Mouse (Mus musculus) forebrain, embryonic 11.5 days (tissue): ENCODE data around the gene Gabrb1. TPM values are rescaled to one million over a fixed set of nuclear protein-coding genes. Genes with fewer than 3 reads are reported as not detected.
"Not testable (repeated sequence)": the region's sequence is repeated elsewhere in the genome, so short reads cannot be mapped to it uniquely, and the experiment has no call there.

Experiments used
- ATAC-seq: fragments of 200-750 bp; cut with Nextera tagmentation; replicated peaks from 2 replicates; pipeline ENCODE4 v1.8.0; 2017; ENCODE audit warnings: moderate TSS enrichment; ENCODE audit not compliant: low FRiP score
- DNase-seq: peaks from one replicate; pipeline ENCODE4 v3.0.0-alpha.2; 2017; ENCODE audit warnings: low spot score
- H3K27ac ChIP-seq: fragments of 300-500 bp; sonication (generic); 2 replicates; pipeline ENCODE4 v1.5.1; 2014; ENCODE audit warnings: low read depth, low read length
- H3K27me3 ChIP-seq: fragments of 300-500 bp; sonication (generic); 2 replicates; pipeline ENCODE4 v1.6.1; 2014; ENCODE audit warnings: mild to moderate bottlenecking, low read length, mixed read lengths; ENCODE audit not compliant: control insufficient read depth, insufficient read depth
- H3K36me3 ChIP-seq: fragments of 300-500 bp; sonication (generic); 2 replicates; pipeline ENCODE4 v1.6.1; 2014; ENCODE audit warnings: mild to moderate bottlenecking, low read length, moderate library complexity, mixed read lengths; ENCODE audit not compliant: control insufficient read depth, insufficient read depth
- H3K4me1 ChIP-seq: fragments of 300-500 bp; sonication (generic); replicated peaks from 2 replicates; pipeline ENCODE4 v1.6.1; 2014; ENCODE audit warnings: low read length, mixed read lengths; ENCODE audit not compliant: control insufficient read depth, insufficient read depth
- H3K4me2 ChIP-seq: fragments of 300-500 bp; sonication (generic); 2 replicates; pipeline ENCODE4 v1.6.1; 2014; ENCODE audit warnings: low read depth, mild to moderate bottlenecking, low read length, moderate library complexity, mixed read lengths; ENCODE audit not compliant: severe bottlenecking
- H3K4me3 ChIP-seq: fragments of 300-500 bp; sonication (generic); 2 replicates; pipeline ENCODE4 v1.5.1; 2014; ENCODE audit warnings: low read depth, low read length
- H3K9ac ChIP-seq: fragments of 300-500 bp; sonication (generic); 2 replicates; pipeline ENCODE4 v1.6.1; 2014; ENCODE audit warnings: low read length
- H3K9me3 ChIP-seq: fragments of 300-500 bp; sonication (generic); 2 replicates; pipeline ENCODE4 v1.6.1; 2016; ENCODE audit warnings: low read length, mixed read lengths; ENCODE audit not compliant: control insufficient read depth
- WGBS: fragments of 180-500 bp; shearing (Covaris S2); extraction: QIAGEN DNeasy Blood & Tissue Kit; methylation state at CpG from one replicate; pipeline ENCODE4 v1.1.7; 2014; 5-methylcytosine and 5-hydroxymethylcytosine counted together
- polyA plus RNA-seq: library from polyadenylated mRNA; unstranded; fragments of >200 nt; fragmentation: Nextera tagmentation; extraction: Ambion mirVana; gene quantifications from 2 replicates; pipeline ENCODE4 v1.2.1, GENCODE M21; 2014

The Gabrb1 gene
- polyA plus RNA-seq, 1 experiment from 2014 or later = 0.51 TPM

GRCm38 (mm10) chr5:72036954-72037353 lies 379.0 kb downstream of the Gabrb1 start:
- H3K9me3 ChIP-seq = no peaks in the 10 kb centered on the region
- DNase-seq = no peak
- ATAC-seq = no peak
- H3K4me1 ChIP-seq = no peaks in the 10 kb centered on the region
- H3K4me2 ChIP-seq = no peak overlapping the region
- H3K36me3 ChIP-seq = no peaks in the 10 kb centered on the region
- no peak overlapping the region for H3K27ac ChIP-seq
- H3K27me3 ChIP-seq = no peaks in the 10 kb centered on the region
- no peak overlapping the region for H3K9ac ChIP-seq
- H3K4me3 ChIP-seq = no peak overlapping the region

- no peaks in the 10 kb centered on the region for H3K9me3 ChIP-seq
- no peaks in the 10 kb centered on the region for H3K27me3 ChIP-seq
- H3K9ac ChIP-seq = no peak overlapping the region
- ATAC-seq = no peak
- no peaks in the 10 kb centered on the region for H3K36me3 ChIP-seq
- no peak overlapping the region for H3K4me2 ChIP-seq
- H3K4me1 ChIP-seq = no peaks in the 10 kb centered on the region
- no peak overlapping the region for H3K27ac ChIP-seq
- WGBS = 89% methylated on average over 12 of the region's 12 CpGs
- H3K4me3 ChIP-seq = no peak overlapping the region
- no peak for DNase-seq
Measured at GRCm38 (mm10) chr5:72043226-72044151, 385.6 kb downstream of the Gabrb1 start.

GRCm38 (mm10) chr5:72046261-72046660 lies 388.3 kb downstream of the Gabrb1 start:
- 86% methylated on average over 2 of the region's 2 CpGs for WGBS

GRCm38 (mm10) chr5:72064079-72064478 lies 406.2 kb downstream of the Gabrb1 start:
- WGBS = 68% methylated on average over 1 of the region's 1 CpGs
- Histone ChIP-seq H3K4me2 (no peak overlapping the region), H3K4me3 (no peak overlapping the region), H3K36me3 (no peaks in the 10 kb centered on the region), H3K9ac (no peak overlapping the region), H3K9me3 (no peaks in the 10 kb centered on the region), H3K27ac (no peak overlapping the region), H3K4me1 (no peaks in the 10 kb centered on the region), H3K27me3 (no peaks in the 10 kb centered on the region)
- ATAC-seq (no peak), DNase-seq (no peak)

More at GRCm38 (mm10) chr5:72046261-72046660, 388.3 kb downstream of the Gabrb1 start:
- Histone ChIP-seq H3K4me3 (no peak overlapping the region), H3K9ac (no peak overlapping the region), H3K36me3 (no peaks in the 10 kb centered on the region), H3K4me2 (no peak overlapping the region), H3K9me3 (no peaks in the 10 kb centered on the region), H3K27ac (no peak overlapping the region), H3K27me3 (no peaks in the 10 kb centered on the region), H3K4me1 (no peaks in the 10 kb centered on the region)
- DNase-seq (no peak), ATAC-seq (no peak)

GRCm38 (mm10) chr5:72068826-72069225 lies 410.9 kb downstream of the Gabrb1 start:
- Histone ChIP-seq H3K4me3 (no peak overlapping the region), H3K36me3 (no peaks in the 10 kb centered on the region), H3K9ac (no peak overlapping the region), H3K27ac (no peak overlapping the region), H3K4me1 (no peaks in the 10 kb centered on the region), H3K27me3 (no peaks in the 10 kb centered on the region), H3K9me3 (no peaks in the 10 kb centered on the region), H3K4me2 (no peak overlapping the region)
- DNase-seq = no peak
- ATAC-seq = no peak
- WGBS = 71% methylated on average over 6 of the region's 6 CpGs

GRCm38 (mm10) chr5:72069398-72069797 lies 411.5 kb downstream of the Gabrb1 start:
- H3K4me2 ChIP-seq, H3K4me1 ChIP-seq, H3K36me3 ChIP-seq, H3K27ac ChIP-seq, DNase-seq, H3K9me3 ChIP-seq, H3K9ac ChIP-seq, ATAC-seq, H3K4me3 ChIP-seq, H3K27me3 ChIP-seq: not testable (repeated sequence)
- 91% methylated on average over 7 of the region's 7 CpGs for WGBS

- Histone ChIP-seq H3K9ac (no peak overlapping the region), H3K4me3 (no peak overlapping the region), H3K36me3 (no peaks in the 10 kb centered on the region), H3K4me1 (no peaks in the 10 kb centered on the region), H3K27me3 (no peaks in the 10 kb centered on the region), H3K27ac (no peak overlapping the region), H3K9me3 (no peaks in the 10 kb centered on the region), H3K4me2 (no peak overlapping the region)
- no peak for ATAC-seq
- 87% methylated on average over 6 of the region's 6 CpGs for WGBS
- DNase-seq = no peak
Measured at GRCm38 (mm10) chr5:72076781-72077180, 418.9 kb downstream of the Gabrb1 start.

GRCm38 (mm10) chr5:72086518-72086917 lies 428.6 kb downstream of the Gabrb1 start:
- Histone ChIP-seq H3K4me3 (no peak overlapping the region), H3K4me2 (no peak overlapping the region), H3K4me1 (no peaks in the 10 kb centered on the region), H3K27ac (no peak overlapping the region), H3K9ac (no peak overlapping the region), H3K9me3 (no peaks in the 10 kb centered on the region), H3K27me3 (no peaks in the 10 kb centered on the region), H3K36me3 (no peaks in the 10 kb centered on the region)
- 85% methylated on average over 1 of the region's 1 CpGs for WGBS
- ATAC-seq = peak; percentile 21; the same call in 1 of the 2 replicates
- DNase-seq = no peak

- Histone ChIP-seq H3K4me1 (no peaks in the 10 kb centered on the region), H3K4me3 (no peak overlapping the region), H3K4me2 (no peak overlapping the region), H3K9me3 (no peaks in the 10 kb centered on the region), H3K27ac (no peak overlapping the region), H3K9ac (no peak overlapping the region), H3K36me3 (no peaks in the 10 kb centered on the region), H3K27me3 (no peaks in the 10 kb centered on the region)
- DNase-seq = no peak
- ATAC-seq = no peak
- 63% methylated on average over 7 of the region's 7 CpGs for WGBS
Measured at GRCm38 (mm10) chr5:72094582-72094981, 436.7 kb downstream of the Gabrb1 start.
